Mouse (Mus musculus) CH12.LX (cell line): ENCODE results near the gene Plch1.

Experiments used
- BHLHE40 ChIP-seq: IDR thresholded peaks from 2 replicates; pipeline ENCODE4 v1.6.1; 2011; ENCODE audit warnings: mild to moderate bottlenecking, low read depth, low read length, improper control_type of control experiment
- CTCF ChIP-seq, 2 experiments: IDR thresholded peaks in 1 of 2; conservative IDR thresholded peaks in 1 of 2; 2 replicates each; pipeline ENCODE4 v1.5.1; 2011 to 2012; ENCODE audit warnings: low read depth in 2 of 2, low read length in 2 of 2, improper control_type of control experiment in 1 of 2, inconsistent platforms in 1 of 2, mild to moderate bottlenecking in 1 of 2, moderate library complexity in 1 of 2
- ELF1 ChIP-seq: IDR thresholded peaks from 2 replicates; pipeline ENCODE4 v1.6.1; 2014; ENCODE audit warnings: low read depth, mild to moderate bottlenecking, inconsistent platforms, low read length, improper control_type of control experiment
- NRF1 ChIP-seq: IDR thresholded peaks from 2 replicates; pipeline ENCODE4 v1.6.1; 2014; ENCODE audit warnings: low read depth, mild to moderate bottlenecking, inconsistent platforms, low read length, improper control_type of control experiment, moderate library complexity
- PAX5 ChIP-seq: IDR thresholded peaks from 2 replicates; pipeline ENCODE4 v1.6.1; 2012; ENCODE audit warnings: low read length, inconsistent platforms, mixed read lengths
- TCF12 ChIP-seq: IDR thresholded peaks from 2 replicates; pipeline ENCODE4 v1.6.1; 2014; ENCODE audit warnings: low read depth, mild to moderate bottlenecking, inconsistent platforms, low read length, improper control_type of control experiment
- USF1 ChIP-seq: IDR thresholded peaks from 2 replicates; pipeline ENCODE4 v1.6.1; 2014; ENCODE audit warnings: low read depth, mild to moderate bottlenecking, inconsistent platforms, low read length, improper control_type of control experiment

GRCm38 (mm10) chr3:63692727-63693126 lies 206.5 kb downstream of the Plch1 start:
- TF ChIP-seq TCF12 = no peak
- no peak for TF ChIP-seq NRF1
- TF ChIP-seq USF1 = no peak
- TF ChIP-seq ELF1 = no peak
- TF ChIP-seq BHLHE40 = no peak
- TF ChIP-seq CTCF (conservative IDR thresholded peaks at IDR 0.05 in 1 of 2, IDR thresholded peaks at IDR 0.05 in 1 of 2; ENCODE audit: low read depth in 2 of 2, low read length in 2 of 2) = no peak
- no peak for TF ChIP-seq PAX5
